Mouse (Mus musculus): ENCODE data around the gene Tuba1a. TPM values are rescaled to one million over a fixed set of nuclear protein-coding genes. Genes with fewer than 3 reads are reported as not detected.

Tuba1a gene
- total and polyA plus RNA-seq, 3 experiments: 153 to 533 (median 254) TPM

DNA sequence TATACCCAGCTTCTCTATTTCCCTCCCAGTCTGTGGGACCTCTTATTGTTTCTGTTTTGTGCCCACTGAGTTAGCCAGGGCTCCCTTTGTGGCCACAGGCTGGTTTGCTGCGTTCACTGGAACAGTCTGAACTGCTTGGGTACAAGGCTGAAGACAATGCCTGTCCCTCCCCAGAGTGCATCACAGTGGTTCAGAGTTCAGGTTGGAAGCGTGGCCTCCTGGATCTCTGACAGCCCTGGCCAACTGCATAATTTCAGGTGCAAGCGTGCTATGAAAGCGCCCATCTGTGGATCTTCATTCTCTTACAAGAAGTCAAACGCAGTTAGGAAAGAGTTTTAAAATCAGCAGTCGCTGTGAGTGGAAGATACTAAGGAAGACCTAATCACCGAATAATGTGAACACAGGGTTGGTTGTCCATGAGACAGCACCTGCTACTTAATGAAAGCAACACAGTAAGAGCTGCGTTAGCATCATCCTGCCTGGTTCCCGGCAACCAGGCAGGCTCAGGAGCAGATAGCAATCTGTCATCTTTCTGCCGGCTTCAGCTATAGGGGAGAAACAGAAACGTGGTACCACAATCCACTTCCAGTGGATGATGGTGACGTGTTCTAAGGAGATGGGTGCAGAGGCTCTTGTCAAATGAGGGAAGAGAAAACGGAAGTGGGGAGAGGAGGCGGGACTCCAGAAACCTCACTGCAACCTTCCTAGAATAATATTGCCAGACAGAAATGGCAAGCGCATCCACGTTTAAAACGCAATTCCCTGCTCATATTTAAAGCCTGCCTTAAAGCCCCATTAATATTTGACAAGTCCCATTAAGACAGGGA, 38.8 kb upstream of the Tuba1a start:
- H3K79me2 ChIP-seq (replicated peaks; ENCODE audit: control insufficient read depth, extremely low read depth, insufficient read depth, poor library complexity, severe bottlenecking): no peaks in the 10 kb centered on the region
- H3K9me3 ChIP-seq (replicated peaks; ENCODE audit: low read length): no peaks in the 10 kb centered on the region
- no peaks in the 10 kb centered on the region for H3K27me3 ChIP-seq (replicated peaks)
- peak; percentile 98 for DNase-seq (ENCODE audit: extremely low read depth)
- in situ Hi-C loops (cut with MboI; ENCODE audit: low pct_ligation_motif_present, low pct_unique_long_range_greater_than_20kb, low sequenced_read_pairs): loop anchor here (5.0 to 10.0 kb wide), 2 partner anchors 57 to 105 kb away; partner anchors contain the start of gene Tuba1b
- H3K4me1 ChIP-seq (ENCODE audit: control insufficient read depth in 1 of 2, insufficient read depth in 2 of 2): peaks cover 8 to 52% of the 10 kb centered on the region in 2 experiments
- dilution Hi-C loops (cut with MboI; ENCODE audit: extremely low pct_ligation_motif_present, extremely low pct_unique_long_range_greater_than_20kb, low sequenced_read_pairs): no loop called here
- peak overlapping the region; percentile 68 for H3K9ac ChIP-seq (ENCODE audit: insufficient read depth, low read depth)
- peak overlapping the region; percentile 76 for H3K4me2 ChIP-seq (ENCODE audit: insufficient read depth, low read depth, poor library complexity, severe bottlenecking)
- peak overlapping the region; percentile 24 to 57 (median 50) for H3K4me3 ChIP-seq (replicated peaks in 1 of 3; ENCODE audit: low read depth in 2 of 3, low read length in 2 of 3, poor library complexity in 1 of 3)
- H3K36me3 ChIP-seq (replicated peaks in 1 of 2; ENCODE audit: control insufficient read depth in 1 of 2, insufficient read depth in 1 of 2, low read length in 1 of 2): no peaks in the 10 kb centered on the region
- H3K27ac ChIP-seq (ENCODE audit: insufficient read depth, low read depth): peak overlapping the region; percentile 94
- TF ChIP-seq ZKSCAN1 (IDR thresholded peaks at IDR 0.05; ENCODE audit: borderline replicate concordance, low read depth, low read length) (no peak), IRF4 (IDR thresholded peaks at IDR 0.05; ENCODE audit: low read depth, low read length) (peak; percentile 20; the same call in 1 of the 2 replicates), CHD1 (IDR thresholded peaks at IDR 0.05; ENCODE audit: low read depth, low read length) (0 out of 2 replicates have a peak, but pooled peaks have one; percentile 19), CTCF (conservative IDR thresholded peaks at IDR 0.05 in 1 of 2, IDR thresholded peaks at IDR 0.05 in 1 of 2; ENCODE audit: low read depth in 2 of 2, low read length in 2 of 2) (no peak), ZC3H11A (IDR thresholded peaks at IDR 0.05; ENCODE audit: low read depth, low read length) (no peak), E2F4 (IDR thresholded peaks at IDR 0.05; ENCODE audit: insufficient replicate concordance, low read depth, low read length) (0 out of 2 replicates have a peak, but pooled peaks have one; percentile 74), USF1 (IDR thresholded peaks at IDR 0.05; ENCODE audit: low read depth, low read length) (no peak), RAD21 (IDR thresholded peaks at IDR 0.05; ENCODE audit: low read depth, low read length) (no peak), GABPA (IDR thresholded peaks at IDR 0.05; ENCODE audit: insufficient replicate concordance, low read depth, low read length) (no peak), SIN3A (IDR thresholded peaks at IDR 0.05; ENCODE audit: low read length) (peak; percentile 68), MEF2A (IDR thresholded peaks at IDR 0.05; ENCODE audit: borderline replicate concordance, low read depth, low read length) (peak; percentile 29; the same call in 1 of the 2 replicates), JUN (IDR thresholded peaks at IDR 0.05; ENCODE audit: insufficient read depth, low read depth, low read length) (0 out of 2 replicates have a peak, but pooled peaks have one; percentile 7), MAZ (IDR thresholded peaks at IDR 0.05; ENCODE audit: low read depth, low read length) (peak; percentile 67; the same call in 1 of the 2 replicates), NRF1 (IDR thresholded peaks at IDR 0.05; ENCODE audit: low read depth, low read length) (0 out of 2 replicates have a peak, but pooled peaks have one; percentile 9), SMC3 (IDR thresholded peaks at IDR 0.05; ENCODE audit: low read depth, low read length) (no peak), JUND (conservative IDR thresholded peaks at IDR 0.05; ENCODE audit: low read depth, low read length) (peak; percentile 56; the same call in 1 of the 2 replicates), TCF12 (IDR thresholded peaks at IDR 0.05; ENCODE audit: low read depth, low read length) (peak; percentile 53; the same call in 1 of the 2 replicates), ELF1 (IDR thresholded peaks at IDR 0.05; ENCODE audit: low read depth, low read length) (peak; percentile 84), NELFE (IDR thresholded peaks at IDR 0.05; ENCODE audit: low read depth, low read length) (peak; percentile 72), HCFC1 (IDR thresholded peaks at IDR 0.05; ENCODE audit: low read depth, low read length) (no peak; the same call in 1 of the 2 replicates), PAX5 (IDR thresholded peaks at IDR 0.05; ENCODE audit: low read length) (no peak), POLR2AphosphoS2 (IDR thresholded peaks at IDR 0.05; ENCODE audit: low read depth, low read length) (no peak), MAX (IDR thresholded peaks at IDR 0.05; ENCODE audit: low read length) (peak; percentile 90), POLR2A (IDR thresholded peaks at IDR 0.05; ENCODE audit: low read depth, low read length) (peak; percentile 64), CHD2 (IDR thresholded peaks at IDR 0.05; ENCODE audit: low read length) (peak; percentile 71; the same call in 1 of the 2 replicates), USF2 (conservative IDR thresholded peaks at IDR 0.05; ENCODE audit: low read depth, low read length) (no peak), BHLHE40 (IDR thresholded peaks at IDR 0.05; ENCODE audit: low read depth, low read length) (0 out of 2 replicates have a peak, but pooled peaks have one; percentile 33), MAFK (IDR thresholded peaks at IDR 0.05; ENCODE audit: insufficient replicate concordance, low read length) (0 out of 2 replicates have a peak, but pooled peaks have one; percentile 12), MXI1 (IDR thresholded peaks at IDR 0.05; ENCODE audit: low read depth, low read length) (peak; percentile 35; the same call in 1 of the 2 replicates), ETS1 (conservative IDR thresholded peaks at IDR 0.05; ENCODE audit: low read depth, low read length) (peak; percentile 66), KAT2A (IDR thresholded peaks at IDR 0.05; ENCODE audit: insufficient replicate concordance, low read length) (peak; percentile 62; the same call in 1 of the 2 replicates), ZMIZ1 (IDR thresholded peaks at IDR 0.05; ENCODE audit: low read depth, low read length) (peak; percentile 82), TBP (conservative IDR thresholded peaks at IDR 0.05; ENCODE audit: low read depth, low read length) (peak; percentile 89), EP300 (IDR thresholded peaks at IDR 0.05; ENCODE audit: low read length) (peak; percentile 63; the same call in 1 of the 2 replicates), RCOR1 (conservative IDR thresholded peaks at IDR 0.05; ENCODE audit: low read depth, low read length) (no peak), ZNF384 (IDR thresholded peaks at IDR 0.05; ENCODE audit: low read depth, low read length) (no peak), UBTF (IDR thresholded peaks at IDR 0.05; ENCODE audit: low read depth, low read length) (peak; percentile 69; the same call in 1 of the 2 replicates)

Measured in CH12.LX (cell line).